Mouse (Mus musculus) brain, embryonic 18.5 days (tissue): Measurements from ENCODE around the gene Irak2.

Experiments used
- DNase-seq: peaks from one replicate; pipeline ENCODE4 v3.0.0-alpha.2; 2012; ENCODE audit warnings: low read depth, low spot score

Irak2 gene

DNA sequence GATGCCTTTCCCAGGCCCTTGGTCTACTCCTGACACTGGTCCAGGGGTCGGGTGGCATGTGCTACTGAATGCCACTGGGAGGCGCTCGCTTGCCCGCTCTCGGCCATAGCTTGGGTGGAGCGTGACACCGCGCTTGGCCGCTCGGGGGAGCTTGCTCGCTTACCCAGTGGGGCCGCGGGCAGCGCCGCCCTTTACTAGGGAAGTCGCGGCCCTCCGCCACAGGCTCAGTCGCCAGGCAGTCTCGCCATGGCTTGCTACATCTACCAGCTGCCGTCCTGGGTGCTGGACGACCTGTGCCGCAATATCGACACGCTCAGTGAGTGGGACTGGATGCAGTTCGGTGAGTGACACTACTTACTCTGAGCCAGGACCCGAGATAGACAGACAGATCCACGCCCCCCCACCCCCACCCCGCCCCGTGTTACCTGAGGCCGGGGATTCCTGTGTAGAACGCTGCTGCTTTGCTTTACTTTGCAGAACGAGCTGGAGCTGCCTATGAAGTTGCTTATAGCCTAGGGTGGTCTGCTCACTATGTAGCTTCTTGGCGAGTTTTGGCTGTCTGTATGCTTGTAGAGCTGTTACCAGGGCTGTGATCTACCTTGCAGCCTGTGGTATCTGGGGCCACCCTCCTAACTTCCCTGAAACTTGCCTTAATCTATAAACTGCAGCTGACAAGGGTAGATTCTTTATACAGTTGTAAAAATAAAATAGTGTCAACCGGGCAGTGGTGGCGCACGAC, at the start of gene Irak2:
Gene Irak2, plus strand, starts transcription at position 166 of the 739 bp plus-strand sequence.
- no peak for DNase-seq

- no peak for DNase-seq
Observed at GRCm38 (mm10) chr6:113592637-113593036, 45.6 kb upstream of the Irak2 start.

DNA sequence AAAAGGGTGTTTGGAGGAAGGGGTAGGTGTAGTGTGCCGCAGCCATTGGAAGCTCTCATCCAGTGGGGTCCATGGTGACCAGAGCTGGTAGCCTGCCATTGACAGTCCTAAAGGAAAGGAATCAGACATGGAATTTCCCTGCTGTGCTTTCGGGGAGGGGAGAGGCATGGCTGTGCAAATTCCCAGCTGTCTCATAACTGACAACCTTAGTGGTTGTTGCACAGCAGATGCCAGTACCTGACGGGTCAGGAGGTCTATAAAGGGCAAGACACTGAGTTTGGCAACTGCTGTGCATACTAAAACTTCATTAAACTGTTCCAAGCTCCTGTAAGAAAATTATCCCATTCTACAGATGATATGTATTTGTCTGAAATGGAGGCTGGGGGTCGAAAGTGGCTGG, 40.3 kb upstream of the Irak2 start:
- DNase-seq: no peak

GRCm38 (mm10) chr6:113599833-113600232, 38.4 kb upstream of the Irak2 start:
- DNase-seq: no peak

- no peak for DNase-seq
Observed at GRCm38 (mm10) chr6:113600543-113601139, 37.6 kb upstream of the Irak2 start, which contains the start of gene Fancd2os. Gene Fancd2os (minus strand): TSS chr6:113600715.

DNA sequence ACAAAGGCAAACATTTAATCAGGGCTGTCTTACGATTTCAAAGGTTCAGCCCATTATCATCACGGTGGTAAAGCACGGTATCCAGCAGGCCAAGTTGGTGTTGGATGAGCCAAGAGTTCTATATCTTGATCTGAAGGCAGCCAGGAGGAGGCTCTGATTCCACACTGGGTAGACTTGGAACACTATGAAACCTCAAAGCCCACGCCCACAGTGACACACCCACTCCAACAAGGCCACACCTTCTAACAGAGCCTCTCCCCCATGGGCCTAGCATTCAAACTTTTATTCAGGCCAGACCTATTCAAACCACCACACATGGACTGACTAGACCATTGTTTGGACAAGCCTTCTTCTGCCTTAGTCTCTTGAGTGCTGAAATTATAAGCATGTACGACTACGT, 35.4 kb upstream of the Irak2 start:
- DNase-seq: no peak

GRCm38 (mm10) chr6:113603993-113604392, 34.3 kb upstream of the Irak2 start:
- no peak for DNase-seq

DNA sequence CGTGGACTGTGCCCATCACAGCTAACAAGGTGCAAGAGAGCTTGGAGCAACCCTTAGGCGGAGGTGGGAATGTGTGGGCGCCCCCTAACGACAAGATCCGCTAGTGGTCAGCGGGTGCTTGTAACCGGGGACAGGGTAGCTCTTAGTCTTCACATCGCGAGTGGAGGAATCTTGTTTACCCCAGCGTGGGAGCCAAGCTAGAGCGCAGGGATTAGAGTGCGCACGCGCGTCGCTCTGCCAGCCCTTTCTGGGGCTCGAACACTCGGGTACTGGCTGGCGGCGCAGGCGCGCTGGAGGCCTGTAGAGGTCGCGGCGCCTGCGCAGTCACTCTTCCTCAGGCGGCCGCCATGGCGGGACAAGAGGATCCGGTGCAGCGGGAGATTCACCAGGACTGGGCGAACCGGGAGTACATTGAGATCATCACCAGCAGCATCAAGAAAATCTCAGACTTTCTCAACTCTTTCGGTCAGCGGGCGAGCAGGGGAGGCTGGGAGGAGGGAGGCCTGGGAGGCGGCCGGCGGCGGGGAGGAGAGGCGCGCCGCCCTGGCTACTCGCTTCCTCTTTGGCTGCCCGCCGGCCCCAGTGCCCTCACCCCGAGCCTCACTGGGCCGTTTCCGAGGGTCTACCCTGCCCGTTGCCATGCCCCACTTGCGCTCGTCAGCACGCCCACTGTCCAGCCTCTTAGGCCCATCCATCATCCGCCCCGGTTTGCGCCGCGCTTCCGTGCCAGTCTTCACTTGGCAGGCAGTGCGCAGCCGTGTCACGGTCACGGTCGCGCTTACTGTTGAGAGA, 33.6 kb upstream of the Irak2 start, which contains the start of gene Brk1:
Gene Brk1, plus strand, starts transcription at position 341 of the 792 bp plus-strand sequence.
- DNase-seq: peak; percentile 82

GRCm38 (mm10) chr6:113605224-113605545, 33.1 kb upstream of the Irak2 start:
- no peak for DNase-seq

GRCm38 (mm10) chr6:113608871-113609270, 29.4 kb upstream of the Irak2 start:
- DNase-seq: no peak

DNA sequence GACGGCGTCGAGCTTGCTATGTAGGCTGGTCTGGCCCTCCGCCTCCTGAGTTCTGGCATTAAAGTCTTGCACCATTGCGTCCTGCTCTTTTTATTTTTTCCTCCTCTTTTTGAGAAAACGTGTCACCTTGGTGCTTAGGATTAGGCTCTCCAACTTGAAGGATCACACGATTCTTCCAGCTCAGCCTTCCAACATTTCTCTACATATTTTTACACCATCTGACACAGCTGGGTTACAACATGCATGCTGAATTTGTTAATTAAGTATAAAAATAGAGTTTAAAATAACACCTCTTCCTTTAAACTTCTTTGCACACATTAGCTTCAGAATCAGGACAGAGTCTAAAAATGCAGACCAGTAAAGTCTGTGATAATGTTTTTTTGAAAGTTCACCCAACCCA, 29.0 kb upstream of the Irak2 start:
- DNase-seq: no peak

GRCm38 (mm10) chr6:113612258-113612969, 25.9 kb upstream of the Irak2 start:
- DNase-seq: no peak

DNA sequence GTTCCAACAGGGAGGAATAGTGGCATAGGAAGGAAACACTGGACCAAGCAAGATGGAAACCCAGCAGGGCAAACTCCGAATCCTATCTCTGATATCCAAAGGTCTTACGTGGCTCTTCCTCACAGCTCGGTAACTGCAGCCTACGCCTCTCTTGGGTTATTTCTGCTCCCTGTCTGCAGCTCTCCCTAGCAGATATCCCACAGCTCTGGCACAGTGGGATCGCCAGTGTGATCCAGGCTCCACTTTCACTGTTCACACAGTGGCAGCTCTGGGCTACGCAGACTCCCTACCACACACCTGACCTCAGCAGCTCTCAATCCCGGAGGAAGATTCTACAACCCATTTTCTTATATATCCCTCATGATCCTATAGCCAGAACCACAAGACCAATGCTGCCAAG, 24.1 kb upstream of the Irak2 start:
- no peak for DNase-seq

DNA sequence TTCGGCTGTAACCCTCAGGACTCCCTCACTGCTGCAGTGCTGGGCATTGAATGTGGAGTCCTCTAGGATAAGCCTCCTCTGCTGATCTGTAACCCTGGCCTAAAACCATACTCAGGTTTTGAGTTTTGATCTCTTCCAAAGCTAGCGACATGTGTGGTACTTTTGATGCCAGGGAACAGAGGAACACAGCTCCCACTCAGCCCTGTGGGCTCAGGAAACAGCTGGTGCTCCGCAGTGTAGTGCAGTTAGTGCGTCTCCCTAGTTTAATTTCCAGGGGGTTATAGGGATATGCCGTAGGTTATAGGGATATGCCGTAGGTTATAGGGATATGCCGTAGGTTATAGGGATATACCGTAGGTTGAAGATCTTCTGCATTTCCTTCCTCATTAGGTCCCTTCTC, 23.3 kb upstream of the Irak2 start:
- DNase-seq: no peak

DNA sequence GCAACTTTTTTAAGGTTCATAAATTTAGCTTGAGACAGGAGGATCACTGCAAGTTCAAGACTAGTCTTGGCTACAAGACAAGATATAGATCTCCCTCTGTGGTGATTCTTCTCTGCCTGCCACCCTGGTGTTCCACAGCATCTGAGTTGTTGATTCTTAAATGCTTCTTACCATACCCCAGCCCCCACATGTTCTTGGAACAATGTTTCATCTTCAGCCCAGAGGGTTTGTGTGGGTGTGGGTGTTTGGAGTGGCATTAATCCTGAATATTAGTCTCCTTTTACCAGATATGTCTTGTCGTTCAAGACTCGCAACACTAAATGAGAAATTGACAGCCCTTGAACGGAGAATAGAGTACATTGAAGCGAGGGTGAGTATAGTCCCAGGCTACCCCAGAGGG, 22.8 kb upstream of the Irak2 start:
- no peak for DNase-seq

DNA sequence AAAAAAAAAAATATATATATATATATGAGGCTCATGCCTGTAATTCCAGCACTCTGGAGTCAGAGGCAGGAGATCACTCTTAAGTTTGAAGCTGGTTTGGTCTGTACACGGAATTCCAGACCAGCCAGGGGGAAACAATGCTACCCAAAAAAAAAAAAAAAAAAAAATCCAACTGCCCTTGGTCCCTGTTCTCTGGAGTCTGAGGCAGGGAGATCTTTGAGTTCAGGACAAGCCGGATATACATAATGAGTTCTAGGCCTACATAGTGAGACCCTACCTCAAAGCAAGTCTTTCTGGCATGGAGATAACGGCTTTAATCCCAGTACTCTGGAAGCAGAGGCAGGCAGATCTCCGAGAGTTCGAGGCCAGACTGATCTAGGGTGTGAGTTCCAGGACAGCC, 14.9 kb upstream of the Irak2 start:
- no peak for DNase-seq

DNA sequence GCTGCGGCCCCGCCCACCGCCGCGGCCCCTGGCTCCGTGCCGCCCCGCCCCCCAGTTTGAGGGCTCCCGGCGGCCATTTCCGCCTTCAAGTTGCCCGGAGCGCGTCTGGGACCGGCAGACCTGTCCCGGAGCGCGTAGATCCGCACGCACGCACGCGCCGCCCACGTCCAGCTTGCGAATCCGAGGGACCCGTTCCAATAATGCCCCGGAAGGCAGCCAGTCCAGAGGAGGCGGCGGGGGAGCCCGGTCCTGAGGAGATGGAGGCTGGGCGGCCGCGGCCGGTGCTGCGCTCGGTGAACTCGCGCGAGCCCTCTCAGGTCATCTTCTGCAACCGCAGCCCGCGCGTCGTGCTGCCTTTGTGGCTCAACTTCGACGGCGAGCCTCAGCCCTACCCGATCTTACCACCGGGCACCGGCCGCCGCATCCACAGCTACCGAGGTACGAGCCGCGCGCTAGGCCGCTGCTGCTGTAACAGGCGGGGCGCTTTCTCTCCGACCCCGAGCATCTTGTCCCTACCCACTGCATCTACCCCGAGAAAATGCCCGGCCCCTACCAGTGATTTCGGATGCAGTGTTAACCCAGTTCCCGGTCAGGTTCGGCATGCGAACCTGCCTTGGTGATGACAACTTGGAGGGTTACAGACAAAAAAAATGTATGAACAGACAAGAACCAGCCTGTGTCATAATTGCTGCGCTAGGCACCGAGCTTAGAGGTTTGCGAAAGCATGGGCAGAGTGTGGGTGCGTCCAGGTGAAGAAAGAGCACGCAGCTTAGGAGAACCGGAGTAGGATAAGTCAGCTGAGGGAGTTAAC, 14.1 kb upstream of the Irak2 start, which contains the start of gene Vhl:
Gene Vhl, plus strand, starts transcription at position 19 of the 811 bp plus-strand sequence.
- no peak for DNase-seq

- no peak for DNase-seq
Observed at GRCm38 (mm10) chr6:113624989-113625770, 13.1 kb upstream of the Irak2 start.

- no peak for DNase-seq
Observed at GRCm38 (mm10) chr6:113630322-113630721, 7.9 kb upstream of the Irak2 start.

GRCm38 (mm10) chr6:113632863-113633262, 5.4 kb upstream of the Irak2 start:
- DNase-seq: no peak
